Mouse (Mus musculus) liver, embryonic 14.5 days (tissue): ENCODE data around the gene Cyp4f18. TPM values are rescaled to one million over a fixed set of nuclear protein-coding genes. Genes with fewer than 3 reads are reported as not detected.
A peak's percentile ranks its signal among the peaks of the same experiment; 100 is the strongest.

Experiments used
- ATAC-seq: fragments of 200-750 bp; cut with Nextera tagmentation; 2 replicates; pipeline ENCODE4 v1.8.0; 2017; ENCODE audit warnings: moderate number of reproducible peaks, mild to moderate bottlenecking, moderate library complexity; ENCODE audit not compliant: insufficient read depth
- DNase-seq, 3 experiments: peaks; one replicate each; pipeline ENCODE4 v3.0.0-alpha.2; 2012 to 2013; ENCODE audit warnings: low read depth in 3 of 3, low spot score in 3 of 3
- H3K27ac ChIP-seq: fragments of 300-500 bp; sonication (generic); 2 replicates; pipeline ENCODE4 v1.5.1; 2014; ENCODE audit warnings: moderate library complexity, mild to moderate bottlenecking, control low read depth, inconsistent platforms
- H3K27me3 ChIP-seq: fragments of 300-500 bp; sonication (generic); 2 replicates; pipeline ENCODE4 v1.6.1; 2014; ENCODE audit warnings: mild to moderate bottlenecking, low read length, moderate library complexity; ENCODE audit not compliant: control insufficient read depth, insufficient read depth
- H3K36me3 ChIP-seq: fragments of 300-500 bp; sonication (generic); replicated peaks from 2 replicates; pipeline ENCODE4 v1.6.1; 2014; ENCODE audit warnings: low read depth; ENCODE audit not compliant: control insufficient read depth, insufficient read depth
- H3K4me1 ChIP-seq, 2 experiments: fragments of 200-500 bp in 1 of 2; fragments of 300-500 bp in 1 of 2; sonication (generic) in 1 of 2; replicated peaks; 2 replicates each; pipeline ENCODE4 v1.6.1; 2012 to 2014; ENCODE audit warnings: antibody characterized with exemption in 1 of 2, inconsistent platforms in 1 of 2, low read length in 1 of 2; ENCODE audit not compliant: control insufficient read depth in 2 of 2, insufficient read depth in 2 of 2
- H3K4me2 ChIP-seq: fragments of 300-500 bp; sonication (generic); 2 replicates; pipeline ENCODE4 v1.6.1; 2014; ENCODE audit warnings: low read depth, mild to moderate bottlenecking, control low read depth, moderate library complexity
- H3K4me3 ChIP-seq, 2 experiments: fragments of 200-500 bp in 1 of 2; fragments of 300-500 bp in 1 of 2; sonication (generic) in 1 of 2; 2 replicates each; pipeline ENCODE4 v1.5.1; 2012 to 2014; ENCODE audit warnings: low read depth in 2 of 2, low read length in 2 of 2, mild to moderate bottlenecking in 2 of 2, control low read depth in 1 of 2, inconsistent platforms in 1 of 2, moderate library complexity in 1 of 2; ENCODE audit not compliant: insufficient read depth in 1 of 2
- H3K9ac ChIP-seq: fragments of 300-500 bp; sonication (generic); replicated peaks from 2 replicates; pipeline ENCODE4 v1.6.1; 2014; ENCODE audit warnings: mild to moderate bottlenecking, control low read depth, moderate library complexity
- H3K9me3 ChIP-seq: fragments of 300-500 bp; sonication (generic); 2 replicates; pipeline ENCODE4 v1.6.1; 2016; ENCODE audit warnings: low read length, mixed read lengths; ENCODE audit not compliant: control insufficient read depth
- CTCF ChIP-seq: IDR thresholded peaks from 2 replicates; pipeline ENCODE4 v1.5.1; 2016; ENCODE audit warnings: antibody characterized with exemption, low read depth, control low read depth
- EP300 ChIP-seq: IDR thresholded peaks from 2 replicates; pipeline ENCODE4 v1.6.1; 2016; ENCODE audit warnings: antibody characterized with exemption, low read depth
- WGBS: fragments of 180-500 bp; shearing (Covaris S2); extraction: QIAGEN DNeasy Blood & Tissue Kit; methylation state at CpG from one replicate; pipeline ENCODE4 v1.1.7; 2014; ENCODE audit not compliant: insufficient replicate concordance; 5-methylcytosine and 5-hydroxymethylcytosine counted together
- polyA plus RNA-seq, 2 experiments: library from polyadenylated mRNA; depleted of rRNA in 1 of 2; stranded (reverse) in 1 of 2; unstranded in 1 of 2; fragments of >200 nt; fragmentation: Nextera tagmentation in 1 of 2; extraction: Ambion mirVana in 1 of 2; gene quantifications; 2 replicates each; pipeline versions ENCODE4 v1.2.1 to v1.2.3; 2012 to 2014

The Cyp4f18 gene
- polyA plus RNA-seq, 2 experiments, result 1.4 to 2.1 TPM

DNA sequence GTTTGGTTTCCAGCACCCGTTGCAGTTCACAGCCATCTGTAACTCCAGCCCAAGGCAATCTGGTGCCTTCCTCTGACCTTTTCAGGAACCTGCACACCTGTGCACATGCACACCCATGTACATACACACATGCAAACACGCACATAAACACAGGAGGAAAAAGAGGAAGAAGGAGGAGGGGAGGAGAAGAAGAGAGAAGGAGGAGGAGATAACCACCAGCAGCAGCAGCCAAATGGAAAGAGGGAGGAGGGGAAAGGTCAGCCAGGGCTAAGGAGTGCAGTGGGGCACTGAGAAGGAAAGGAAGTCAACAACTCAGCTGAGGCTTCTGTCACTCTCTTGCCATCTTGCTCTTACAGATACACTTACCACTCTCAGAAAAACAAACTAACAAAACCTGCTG, 28.4 kb downstream of the Cyp4f18 start:
- Histone ChIP-seq H3K4me2 (no peak overlapping the region), H3K27me3 (no peaks in the 10 kb centered on the region), H3K4me3 (no peak overlapping the region), H3K4me1 (peaks cover 0 to 2% of the 10 kb centered on the region in 2 experiments; a peak in 1 of 4 replicates), H3K9ac (no peak overlapping the region), H3K36me3 (no peaks in the 10 kb centered on the region), H3K27ac (no peak overlapping the region), H3K9me3 (no peaks in the 10 kb centered on the region)
- ATAC-seq, result no peak
- TF ChIP-seq CTCF, result no peak
- TF ChIP-seq EP300, result no peak
- WGBS, result 14% methylated on average over 2 of the region's 2 CpGs
- DNase-seq, result no peak

DNA sequence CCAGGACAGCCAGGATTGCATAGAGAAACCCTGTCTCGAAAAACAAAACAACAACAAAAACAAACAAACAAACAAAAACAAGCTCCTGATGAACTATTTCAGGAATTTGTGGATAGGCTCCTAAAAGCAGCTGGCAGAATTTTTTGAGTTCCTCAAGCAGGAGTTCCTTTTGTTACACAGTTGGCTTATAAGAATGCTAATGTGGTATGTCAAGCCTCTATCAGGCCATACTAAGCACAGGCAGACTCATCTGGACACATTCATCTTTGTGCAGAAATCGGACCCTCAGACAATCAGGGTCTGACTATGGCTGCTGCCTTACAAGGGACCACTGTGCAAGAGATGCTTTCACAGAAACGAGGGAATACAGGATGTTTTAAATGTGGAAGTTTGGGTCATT, 35.2 kb downstream of the Cyp4f18 start:
- 55% methylated on average over 3 of the region's 3 CpGs for WGBS
- no peak overlapping the region for H3K9ac ChIP-seq
- TF ChIP-seq CTCF (no peak), EP300 (no peak)
- no peak overlapping the region for H3K4me2 ChIP-seq
- no peak overlapping the region for H3K27ac ChIP-seq
- H3K4me1 ChIP-seq, result no peaks in the 10 kb centered on the region
- H3K36me3 ChIP-seq, result peaks cover under 1% of the 10 kb centered on the region
- H3K4me3 ChIP-seq, result no peak overlapping the region
- DNase-seq, result no peak
- no peaks in the 10 kb centered on the region for H3K9me3 ChIP-seq
- no peak for ATAC-seq
- no peaks in the 10 kb centered on the region for H3K27me3 ChIP-seq

DNA sequence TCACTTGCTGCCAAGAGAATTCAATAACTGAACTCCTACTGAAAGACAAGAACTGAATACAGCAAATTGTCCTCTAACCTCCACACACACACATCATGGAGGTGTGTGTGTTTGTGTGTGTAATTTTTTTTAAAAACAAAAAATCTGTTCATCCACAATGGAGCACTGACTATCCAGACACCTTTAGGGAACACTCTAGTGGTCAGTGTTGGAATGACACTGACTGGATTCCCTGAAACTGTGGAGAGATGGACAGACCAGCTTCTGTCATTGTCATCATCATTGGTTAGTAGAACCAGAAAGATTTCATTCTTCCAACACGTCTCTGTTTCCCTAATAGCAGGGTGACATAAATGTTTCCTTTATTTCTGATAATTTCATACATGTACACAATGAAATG, 37.5 kb downstream of the Cyp4f18 start:
- Histone ChIP-seq H3K4me3 (no peak overlapping the region), H3K4me2 (no peak overlapping the region), H3K9me3 (no peaks in the 10 kb centered on the region), H3K27me3 (no peaks in the 10 kb centered on the region), H3K36me3 (peaks cover 16% of the 10 kb centered on the region), H3K4me1 (no peaks in the 10 kb centered on the region), H3K27ac (no peak overlapping the region), H3K9ac (no peak overlapping the region)
- DNase-seq, result no peak
- TF ChIP-seq CTCF (peak; percentile 57), EP300 (no peak)
- ATAC-seq, result no peak
- WGBS, result 70% methylated on average over 1 of the region's 1 CpGs

DNA sequence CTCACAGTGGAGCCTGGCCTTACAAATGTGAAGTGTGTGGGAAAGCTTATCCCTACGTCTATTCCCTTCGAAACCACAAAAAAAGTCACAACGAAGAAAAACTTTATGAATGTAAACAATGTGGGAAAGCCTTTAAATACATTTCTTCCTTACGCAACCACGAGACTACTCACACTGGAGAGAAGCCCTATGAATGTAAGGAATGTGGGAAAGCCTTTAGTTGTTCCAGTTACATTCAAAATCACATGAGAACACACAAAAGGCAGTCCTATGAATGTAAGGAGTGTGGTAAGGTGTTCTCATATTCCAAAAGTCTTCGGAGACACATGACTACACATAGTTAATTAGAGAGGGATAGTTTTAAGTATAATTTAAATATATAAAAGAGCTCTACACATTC, 40.8 kb downstream of the Cyp4f18 start:
- H3K36me3 ChIP-seq, result peaks cover 30% of the 10 kb centered on the region
- no peak overlapping the region for H3K4me3 ChIP-seq
- no peak for ATAC-seq
- WGBS, result 87% methylated on average over 6 of the region's 6 CpGs
- H3K9ac ChIP-seq, result no peak overlapping the region
- H3K27ac ChIP-seq, result no peak overlapping the region
- H3K4me2 ChIP-seq, result no peak overlapping the region
- no peaks in the 10 kb centered on the region for H3K27me3 ChIP-seq
- H3K4me1 ChIP-seq, result no peaks in the 10 kb centered on the region
- no peak for TF ChIP-seq CTCF
- TF ChIP-seq EP300, result no peak
- DNase-seq, result no peak
- peaks cover 3% of the 10 kb centered on the region for H3K9me3 ChIP-seq

- WGBS, result 85% methylated on average over 6 of the region's 6 CpGs
- H3K36me3 ChIP-seq, result peaks cover 30% of the 10 kb centered on the region
- H3K9me3 ChIP-seq, result peaks cover 3% of the 10 kb centered on the region
Observed at GRCm38 (mm10) chr8:71968100-71968499, 41.3 kb downstream of the Cyp4f18 start.

More at GRCm38 (mm10) chr8:71968100-71968499, 41.3 kb downstream of the Cyp4f18 start:
- DNase-seq (no peak), ATAC-seq (no peak)
- no peaks in the 10 kb centered on the region for H3K4me1 ChIP-seq
- H3K9ac ChIP-seq, result no peak overlapping the region
- no peak overlapping the region for H3K27ac ChIP-seq
- H3K4me3 ChIP-seq, result no peak overlapping the region
- no peaks in the 10 kb centered on the region for H3K27me3 ChIP-seq
- no peak for TF ChIP-seq CTCF
- TF ChIP-seq EP300, result no peak
- H3K4me2 ChIP-seq, result no peak overlapping the region
